Mouse (Mus musculus): ENCODE measurements around the gene Zc3h13.

Zc3h13 gene

DNA sequence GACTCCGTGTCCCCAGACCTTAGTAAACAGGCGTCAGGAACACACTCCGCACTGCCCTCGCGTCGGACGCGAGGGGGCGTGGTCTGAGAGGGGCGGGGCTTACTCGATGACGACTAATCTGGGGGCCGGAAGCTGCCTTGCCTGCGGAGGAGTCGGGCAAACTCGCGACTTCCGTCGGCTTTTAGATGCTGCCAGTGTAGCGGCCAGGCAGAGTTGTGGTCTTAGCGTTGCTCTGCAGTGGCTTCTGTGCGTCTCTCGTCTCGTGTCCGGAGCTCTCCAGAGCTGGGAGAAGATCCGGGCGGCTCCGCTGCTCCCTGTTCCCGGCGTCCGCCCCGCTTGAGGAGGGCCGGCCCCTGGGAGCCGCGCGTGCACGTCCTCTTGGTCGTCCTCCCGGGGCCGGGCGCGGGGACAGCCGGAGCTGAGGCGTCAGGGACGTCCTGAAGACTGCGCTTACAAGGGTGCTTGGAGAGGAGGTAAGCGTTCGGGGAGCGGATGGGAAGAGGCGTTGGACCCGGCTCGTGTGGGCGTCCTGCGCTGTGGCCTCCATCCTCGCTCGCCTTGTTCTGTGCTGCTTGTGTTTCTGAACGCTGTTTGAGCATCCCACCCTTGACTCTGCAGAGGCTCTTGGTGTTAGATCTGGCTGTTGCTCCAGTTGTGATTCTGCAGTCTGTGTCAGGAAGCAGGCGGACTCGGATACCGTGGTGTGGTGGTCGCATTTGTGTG, at the start of gene Zc3h13:
Gene Zc3h13 (plus strand): TSS at position 181 of the 723 bp plus-strand sequence.
- peak; percentile 98 for DNase-seq

DNA sequence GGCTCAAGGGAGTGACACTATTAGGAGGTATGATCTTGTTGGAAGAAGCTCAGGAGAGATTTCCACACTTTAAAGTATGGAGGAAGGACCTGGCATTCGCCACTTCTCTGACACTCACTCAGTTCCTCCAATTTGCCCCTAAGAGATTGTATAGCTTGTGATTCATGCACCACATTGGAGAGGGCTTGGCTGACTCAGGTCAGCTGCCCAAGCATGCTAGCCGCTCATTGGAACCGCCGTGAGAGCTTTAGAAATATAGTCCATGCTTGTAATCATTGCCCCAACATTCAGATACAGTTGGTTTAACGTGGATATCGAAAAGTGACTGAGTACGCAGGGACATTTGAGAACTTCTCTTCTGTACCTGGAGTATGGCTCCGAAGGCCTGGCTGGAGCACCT, 48.6 kb upstream of the Zc3h13 start:
- no peak for DNase-seq

- DNase-seq, result no peak
Measured at GRCm38 (mm10) chr14:75235955-75236635, 48.1 kb upstream of the Zc3h13 start.

DNA sequence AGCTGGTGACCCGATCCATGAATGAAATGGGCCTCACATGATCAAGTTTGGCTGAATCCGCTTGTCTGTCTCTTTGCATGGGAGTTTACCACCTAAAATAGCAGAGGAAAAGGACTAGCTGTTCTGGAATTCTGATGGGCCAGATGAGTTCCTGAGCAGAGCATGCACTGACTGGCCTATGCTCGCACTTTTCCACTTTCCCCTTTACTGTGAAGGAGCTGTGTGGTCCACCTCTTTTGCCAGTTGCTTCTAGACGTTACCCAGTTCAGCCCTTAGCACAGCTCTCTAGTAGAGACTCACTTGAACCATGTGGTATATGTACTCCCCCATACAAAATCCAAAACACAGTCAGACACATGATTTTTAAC, 47.6 kb upstream of the Zc3h13 start:
- DNase-seq, result no peak

DNA sequence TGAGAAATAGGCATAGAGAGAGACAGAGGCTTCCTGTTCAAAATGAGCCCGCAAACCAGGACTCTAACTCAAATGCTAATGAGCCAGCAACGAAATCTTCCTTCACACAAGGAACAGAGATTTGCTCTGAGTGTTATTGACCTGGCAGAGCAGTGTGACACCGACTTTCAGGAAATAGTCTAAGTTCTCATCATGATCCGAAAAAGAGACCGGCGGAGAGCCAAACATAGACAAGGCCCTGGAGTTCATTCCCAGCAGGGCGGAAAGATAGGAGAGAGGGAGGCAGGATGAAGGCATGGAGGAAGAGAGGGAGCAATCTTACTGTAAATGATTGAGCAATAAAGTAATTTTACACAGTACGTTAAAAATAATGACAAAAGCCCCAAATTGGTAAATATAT, 47.1 kb upstream of the Zc3h13 start:
- DNase-seq, result no peak

- no peak for DNase-seq
Measured at GRCm38 (mm10) chr14:75238054-75238692, 46.0 kb upstream of the Zc3h13 start.

DNA sequence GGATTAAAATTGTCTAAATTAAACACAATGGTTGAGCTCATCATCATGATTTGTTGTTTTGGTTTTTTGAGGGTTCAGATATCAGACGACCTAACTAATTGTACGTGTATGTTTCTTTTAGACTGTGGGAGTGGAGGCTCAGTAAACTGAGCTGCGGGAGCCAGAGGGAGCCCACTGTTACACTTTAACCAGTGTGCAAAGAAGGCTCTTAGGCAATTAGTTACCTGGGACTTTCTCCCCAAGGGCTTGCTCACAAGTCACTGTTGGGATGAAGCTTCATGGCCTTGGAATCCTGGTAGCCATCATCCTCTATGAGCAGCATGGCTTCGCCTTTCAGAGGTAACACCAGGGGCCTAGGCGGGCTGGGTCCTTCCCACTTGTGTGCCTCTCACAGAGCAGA, 42.1 kb upstream of the Zc3h13 start, which contains the start of gene Cpb2:
Gene Cpb2 (plus strand): TSS at position 201 of the 400 bp plus-strand sequence.
- DNase-seq, result no peak

- DNase-seq, result no peak
Measured at GRCm38 (mm10) chr14:75246024-75247000, 37.9 kb upstream of the Zc3h13 start.

- DNase-seq, result no peak
Measured at GRCm38 (mm10) chr14:75250432-75250831, 33.7 kb upstream of the Zc3h13 start.

GRCm38 (mm10) chr14:75256521-75256920, 27.7 kb upstream of the Zc3h13 start:
- peak; percentile 22 for DNase-seq

DNA sequence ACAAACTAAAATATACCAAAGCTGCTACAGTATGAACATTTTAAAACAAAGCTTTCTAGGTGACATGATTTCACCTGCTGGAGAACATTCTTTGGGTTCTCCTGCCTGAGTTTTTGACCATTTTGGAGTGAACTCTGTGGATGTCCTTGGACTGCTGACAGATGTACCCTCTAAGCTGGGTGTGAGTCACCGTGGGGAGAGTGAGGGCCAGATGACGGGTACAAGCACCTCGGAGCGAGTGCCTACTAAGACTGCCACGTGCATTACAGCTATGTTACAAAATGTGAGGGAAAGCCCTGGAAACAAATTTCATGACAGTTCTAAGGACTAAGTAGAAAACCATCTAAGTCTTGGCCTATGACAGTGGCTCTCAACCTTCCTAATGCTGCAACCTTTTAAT, 14.6 kb upstream of the Zc3h13 start:
- DNase-seq, result no peak

DNA sequence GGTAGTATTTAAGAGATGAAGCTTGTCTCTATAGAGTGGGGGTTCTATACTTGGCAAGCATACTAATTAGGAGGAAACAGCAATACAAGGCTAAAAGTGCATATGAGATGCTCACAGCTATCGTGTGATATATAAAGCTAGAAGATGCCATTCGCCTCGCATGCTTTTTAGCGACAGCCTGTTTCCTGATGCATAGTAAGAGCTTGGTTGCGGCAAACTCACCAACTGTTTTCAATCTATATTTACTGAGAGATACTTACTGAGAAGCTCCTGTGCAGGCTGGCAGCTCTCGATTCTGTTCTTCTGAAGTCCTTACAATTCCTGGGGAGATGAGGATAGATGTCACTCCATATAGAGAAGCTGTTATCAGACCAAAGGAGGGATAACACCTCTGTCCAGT, 4.5 kb upstream of the Zc3h13 start:
- no peak for DNase-seq

DNA sequence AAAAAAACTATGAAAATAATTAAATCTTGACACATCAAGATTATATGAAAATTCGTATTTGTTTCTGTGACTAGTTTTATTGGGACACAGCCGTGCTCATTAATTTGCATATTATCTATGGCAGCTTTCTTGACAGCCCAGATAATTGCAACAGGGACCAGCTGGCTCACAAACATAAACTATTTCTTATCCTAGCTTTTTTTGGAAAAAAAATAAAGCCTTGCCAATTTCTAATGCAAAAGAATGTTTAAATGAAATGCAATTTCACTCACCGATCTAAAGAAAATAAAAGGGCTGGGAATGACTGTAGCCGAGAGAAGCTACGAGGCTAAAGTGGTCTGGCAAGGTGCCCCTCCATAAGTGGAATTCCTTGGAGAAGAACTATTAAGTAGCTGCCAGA, 3.8 kb upstream of the Zc3h13 start:
- DNase-seq, result no peak

DNA sequence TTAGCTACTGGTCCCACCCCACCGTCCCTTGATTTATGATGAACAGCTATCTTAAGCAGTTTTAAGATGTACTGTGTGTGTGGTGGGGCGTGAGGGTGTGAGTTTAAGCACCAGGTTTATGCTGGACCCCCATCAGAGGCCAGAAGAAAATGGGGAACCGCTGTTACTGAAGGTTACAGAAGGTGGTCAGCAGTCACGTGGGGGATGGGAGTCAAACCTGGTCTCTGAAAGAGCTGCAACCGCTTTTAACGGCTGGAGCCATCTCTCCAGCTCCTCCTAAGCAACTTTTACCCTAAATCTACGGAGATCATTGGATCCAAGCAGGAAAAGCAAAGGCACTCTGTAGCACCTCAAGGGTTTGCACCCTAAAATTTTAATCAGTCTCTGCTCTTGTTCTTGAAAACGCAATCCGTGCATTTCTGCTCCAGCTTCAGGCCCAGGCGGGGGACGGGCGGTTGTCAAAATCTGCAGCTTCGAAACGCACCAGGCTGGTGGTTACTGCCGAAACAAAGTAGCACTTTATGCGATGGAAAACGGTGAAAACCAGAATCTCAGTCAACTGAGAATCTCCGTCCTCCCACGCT, 472 bp upstream of the Zc3h13 start:
- DNase-seq, result peak; percentile 26

DNA sequence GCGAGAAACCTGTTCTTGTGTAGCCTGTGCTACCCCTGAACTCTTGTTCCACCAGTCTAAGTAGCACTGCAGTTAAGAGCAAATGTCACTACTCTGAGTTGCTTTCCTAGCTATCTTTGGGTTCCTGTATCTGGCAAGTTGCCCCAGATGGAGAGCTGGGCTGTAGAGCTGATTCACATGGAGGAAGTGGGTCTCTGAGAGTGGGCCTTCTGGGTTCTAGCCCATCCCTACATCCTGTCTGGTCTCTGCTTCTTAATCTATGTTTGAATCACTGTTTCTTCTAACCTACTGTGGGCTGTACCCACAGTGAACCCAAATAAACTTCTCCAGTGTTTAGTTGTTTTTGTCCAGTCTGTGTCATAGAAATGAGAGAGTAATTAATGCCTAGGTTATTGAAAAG, 16.9 kb downstream of the Zc3h13 start:
- peak; percentile 9 for DNase-seq

GRCm38 (mm10) chr14:75303807-75304206, 19.6 kb downstream of the Zc3h13 start:
- no peak for DNase-seq

GRCm38 (mm10) chr14:75307855-75308254, 23.7 kb downstream of the Zc3h13 start:
- DNase-seq, result no peak

DNA sequence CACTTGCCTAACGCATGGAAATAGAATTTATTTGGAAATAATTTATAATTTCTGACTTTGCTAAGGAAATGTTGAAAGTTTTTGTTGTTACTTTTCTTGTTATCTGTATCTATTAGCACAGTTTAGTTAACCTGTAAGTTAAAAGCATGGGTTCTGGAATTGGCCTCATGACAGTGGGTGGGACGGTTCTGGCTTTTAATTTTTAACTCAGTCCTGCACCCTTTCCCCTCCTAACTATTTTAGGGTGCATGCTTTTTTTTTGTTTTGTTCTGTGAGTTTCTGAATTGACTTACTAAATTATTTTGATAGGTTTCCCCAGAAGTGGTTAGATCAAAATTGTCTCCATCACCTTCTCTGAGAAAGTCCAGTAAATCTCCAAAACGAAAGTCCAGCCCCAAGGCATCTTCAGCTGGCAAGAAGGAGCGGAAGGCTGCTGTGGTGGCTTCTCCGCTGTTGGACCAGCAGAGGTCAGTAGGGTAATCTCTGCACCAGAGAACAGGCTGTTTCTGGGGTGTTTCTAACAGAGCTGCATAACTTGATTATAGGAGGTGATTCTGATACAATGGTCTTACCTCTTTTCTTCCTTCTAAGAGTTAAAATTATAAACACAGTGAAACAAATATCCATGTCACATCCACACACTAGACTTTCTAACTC, 25.3 kb downstream of the Zc3h13 start:
- no peak for DNase-seq

DNA sequence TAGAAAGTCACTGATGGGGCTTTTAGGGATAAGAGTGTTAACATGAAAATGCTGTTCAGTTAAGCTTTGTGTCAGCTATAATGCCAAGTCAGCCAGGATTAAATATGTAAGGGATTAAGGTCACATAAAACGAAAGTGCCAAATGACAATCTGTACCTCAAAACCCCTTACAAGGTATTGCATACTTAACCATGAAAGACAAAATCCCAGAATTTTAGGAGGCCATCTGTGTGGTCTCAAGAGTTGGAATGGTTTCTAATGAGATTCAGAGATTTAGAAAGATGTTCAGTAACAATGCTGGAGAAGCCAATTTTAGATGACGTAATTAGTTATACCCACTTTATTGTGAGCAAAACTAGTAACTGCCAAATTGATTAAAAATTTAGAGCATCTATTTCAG, 30.3 kb downstream of the Zc3h13 start:
- DNase-seq, result no peak

DNA sequence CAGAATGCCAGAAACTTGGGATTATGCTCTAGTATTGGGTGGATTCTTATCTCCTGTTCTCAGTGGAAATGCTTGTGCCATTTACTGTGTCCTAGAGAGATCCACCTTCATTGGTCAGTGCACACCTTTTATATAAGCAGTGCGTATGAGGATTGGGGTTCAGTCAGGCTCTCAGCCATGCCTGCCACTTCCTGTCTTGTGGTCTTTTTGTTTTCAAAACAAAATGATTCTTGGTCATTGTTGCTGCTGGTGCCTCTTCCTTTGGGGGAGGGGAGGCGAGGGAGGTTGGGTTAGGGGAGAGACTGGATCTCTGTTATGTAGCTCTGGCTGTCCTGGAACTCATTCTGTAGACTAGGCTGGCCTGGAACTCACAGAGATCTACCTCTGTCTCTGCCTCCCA, 34.6 kb downstream of the Zc3h13 start:
- no peak for DNase-seq

- no peak for DNase-seq
Measured at GRCm38 (mm10) chr14:75320269-75320668, 36.1 kb downstream of the Zc3h13 start.

DNA sequence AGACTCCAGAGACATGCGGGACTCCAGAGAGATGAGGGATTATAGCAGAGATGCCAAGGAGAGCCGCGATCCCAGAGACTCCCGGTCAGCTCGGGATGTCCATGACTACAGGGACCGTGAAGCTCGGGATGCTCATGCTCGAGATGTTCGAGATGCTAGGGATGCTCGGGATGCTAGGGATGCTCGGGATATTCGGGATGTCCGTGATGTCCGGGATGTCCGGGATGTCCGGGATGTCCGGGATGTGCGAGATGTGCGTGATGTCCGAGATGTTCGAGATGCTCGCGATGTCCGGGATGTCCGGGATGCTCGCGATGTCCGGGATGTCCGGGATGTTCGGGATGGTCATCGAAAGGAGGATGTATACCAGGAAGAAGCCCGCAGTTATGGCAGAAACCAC, 39.2 kb downstream of the Zc3h13 start:
- no peak for DNase-seq

Measured in lung, postnatal 10 days (tissue).